Mouse (Mus musculus) NIH3T3 (cell line): ENCODE data around the gene Tmod4.
"Not testable (repeated sequence)": the region's sequence is repeated elsewhere in the genome, so short reads cannot be mapped to it uniquely, and the experiment has no call there.

Source experiments
- DNase-seq: peaks from one replicate; pipeline ENCODE4 v3.0.0-alpha.2; 2012; ENCODE audit warnings: low read depth

Tmod4 gene

DNA sequence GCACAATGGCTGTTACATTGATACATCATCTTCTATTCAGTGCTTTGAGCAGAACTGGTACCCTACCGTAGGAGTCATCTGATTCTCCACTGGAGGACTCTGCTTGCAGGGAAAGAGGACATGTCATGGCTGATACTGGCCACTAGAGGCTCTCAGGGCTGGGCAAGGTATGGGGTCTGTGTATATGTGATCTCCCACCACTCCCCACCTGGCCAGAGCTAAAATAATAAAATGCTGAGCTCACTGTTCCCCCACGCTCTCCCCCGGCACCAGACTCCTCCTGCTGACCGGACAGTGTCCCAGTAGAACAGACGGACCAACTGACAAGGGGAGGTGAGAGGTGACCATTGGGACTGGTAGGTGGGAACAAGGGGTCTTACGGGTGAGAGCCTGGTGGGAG is at the start of gene Tmod4:
Gene Tmod4, plus strand, starts transcription at position 231 of the 400 bp plus-strand sequence.
- peak; percentile 19 for DNase-seq

DNA sequence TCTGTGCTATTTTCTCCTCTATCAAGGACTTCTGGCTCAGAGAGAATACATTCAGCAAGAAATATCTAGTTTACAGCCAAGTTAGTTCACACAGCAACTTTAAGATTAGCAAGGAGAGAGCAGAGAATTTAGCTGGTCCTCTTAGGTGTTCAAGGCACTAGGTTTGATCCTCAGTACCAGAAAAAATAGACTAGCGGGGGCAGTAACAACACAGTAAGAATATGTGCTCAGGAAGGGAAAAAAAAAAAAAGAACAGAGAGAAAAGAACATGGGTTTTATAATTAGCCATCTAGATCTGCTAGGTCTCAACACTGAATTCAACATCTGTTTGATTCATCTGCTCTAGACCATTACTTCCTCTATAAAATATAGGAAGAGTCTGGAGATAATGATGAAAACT is 36.2 kb upstream of the Tmod4 start:
- no peak for DNase-seq

DNA sequence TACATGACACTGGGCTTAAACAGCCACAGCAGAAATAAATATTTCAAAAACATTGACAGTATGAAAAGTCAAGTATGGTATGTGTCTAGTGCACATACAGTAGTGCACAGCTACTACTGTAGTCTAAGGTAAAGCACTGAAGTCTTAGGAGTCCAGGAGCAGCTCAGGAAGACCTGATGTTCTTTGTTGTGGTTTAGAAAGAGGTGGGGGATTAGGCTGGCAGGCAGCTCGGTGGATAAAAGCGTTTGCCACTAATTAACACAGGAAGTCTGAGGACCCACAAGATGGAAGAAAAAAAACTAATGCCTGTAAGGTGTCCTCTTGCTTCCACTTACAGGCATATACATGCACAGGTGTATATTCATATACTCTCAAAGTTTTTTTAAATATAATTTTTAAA is 23.4 kb upstream of the Tmod4 start:
- no peak for DNase-seq

DNA sequence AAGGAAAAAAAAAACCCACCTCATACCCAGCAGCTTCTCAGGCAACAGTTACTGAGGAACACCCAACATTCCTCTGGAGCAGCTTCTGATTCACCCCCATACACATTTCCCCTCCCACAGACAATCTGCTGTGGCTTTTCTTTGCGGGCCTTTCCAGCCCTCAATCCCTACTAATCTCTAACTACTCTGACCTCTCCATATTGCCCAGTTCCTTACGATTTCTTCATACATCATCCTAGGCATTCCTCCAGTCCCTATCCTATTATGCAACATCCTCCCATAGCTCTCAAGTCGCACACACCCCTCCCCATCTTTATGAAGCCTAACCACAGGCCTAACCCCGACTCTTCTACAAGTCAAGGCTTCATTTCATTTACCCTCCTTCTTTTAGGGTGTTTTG is 19.2 kb upstream of the Tmod4 start:
- peak; percentile 58 for DNase-seq

DNA sequence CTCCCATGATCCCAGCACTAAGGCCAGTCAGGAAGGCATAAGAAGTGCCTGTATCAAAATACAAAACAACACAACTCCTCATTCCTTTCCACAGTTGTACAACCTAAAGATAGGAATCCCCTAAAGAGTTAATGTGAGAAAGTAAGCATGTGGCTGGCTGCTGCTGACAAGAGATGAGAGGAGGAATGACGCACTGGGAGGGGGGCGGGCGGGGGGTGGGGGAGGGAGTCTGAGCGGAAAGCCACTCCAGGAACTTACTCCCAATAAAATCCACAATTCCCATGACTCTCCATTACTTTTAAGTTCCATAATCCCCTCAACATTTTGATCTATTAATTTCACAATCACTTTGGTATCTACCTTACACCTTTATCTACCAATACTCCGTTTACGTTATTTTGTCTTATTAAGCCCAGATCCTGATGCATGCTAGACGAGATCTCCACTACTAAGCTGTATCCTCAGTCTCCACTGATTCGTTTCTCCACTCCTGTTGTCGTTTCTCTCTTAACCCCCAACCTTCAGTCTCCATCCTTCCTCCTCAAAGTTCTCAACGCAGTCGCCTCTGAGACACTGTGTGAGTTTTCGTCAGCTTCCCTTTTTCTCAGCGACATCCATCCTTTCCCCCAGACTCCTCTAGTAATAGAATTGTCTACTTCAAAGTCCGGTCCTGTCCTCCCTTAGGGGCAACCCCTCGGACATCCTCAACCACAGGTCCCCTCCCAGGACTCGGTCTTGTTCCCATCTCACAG is 18.5 kb upstream of the Tmod4 start:
- DNase-seq, result peak; percentile 62

DNA sequence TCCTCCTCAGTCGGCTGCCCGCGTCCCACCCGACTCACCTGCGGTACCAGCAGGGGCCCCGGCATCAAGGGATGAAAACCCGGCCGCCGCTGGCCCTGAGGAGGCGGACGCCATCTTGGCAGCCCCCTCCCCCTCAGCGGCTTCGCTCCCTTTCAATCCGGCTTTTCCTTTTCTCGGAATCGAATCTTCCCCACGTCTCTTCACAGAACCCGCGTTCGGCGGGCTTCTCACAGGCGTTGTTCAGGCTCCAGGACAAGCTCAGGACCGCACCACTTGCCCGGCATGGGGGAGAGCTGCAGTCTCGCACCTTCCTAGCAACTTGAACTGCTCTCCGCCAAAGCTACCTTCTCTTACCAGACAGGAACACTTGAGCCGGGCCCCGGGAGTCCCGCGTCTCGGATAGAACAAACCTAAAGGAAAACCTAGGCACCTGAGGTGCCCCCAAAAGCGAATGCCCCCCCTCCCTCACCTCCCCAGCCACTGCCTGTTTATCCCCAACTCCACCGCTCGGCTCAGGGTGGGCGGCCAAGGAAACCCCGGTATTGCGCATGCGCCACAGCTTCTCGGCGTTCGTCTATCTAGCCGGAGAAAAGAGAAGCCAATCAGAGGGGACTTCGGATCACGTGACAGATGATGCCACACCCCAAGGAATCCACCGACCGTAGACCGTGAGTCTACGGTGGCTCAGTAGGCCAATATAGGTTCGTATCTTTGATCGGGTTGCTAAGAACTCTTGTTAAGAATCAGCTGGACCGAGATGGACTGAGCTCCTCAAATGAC is 17.7 kb upstream of the Tmod4 start, which contains the start of gene Pip5k1a:
Gene Pip5k1a, minus strand, starts transcription at position 593 of the 780 bp plus-strand sequence.
- DNase-seq, result peak; percentile 99

DNA sequence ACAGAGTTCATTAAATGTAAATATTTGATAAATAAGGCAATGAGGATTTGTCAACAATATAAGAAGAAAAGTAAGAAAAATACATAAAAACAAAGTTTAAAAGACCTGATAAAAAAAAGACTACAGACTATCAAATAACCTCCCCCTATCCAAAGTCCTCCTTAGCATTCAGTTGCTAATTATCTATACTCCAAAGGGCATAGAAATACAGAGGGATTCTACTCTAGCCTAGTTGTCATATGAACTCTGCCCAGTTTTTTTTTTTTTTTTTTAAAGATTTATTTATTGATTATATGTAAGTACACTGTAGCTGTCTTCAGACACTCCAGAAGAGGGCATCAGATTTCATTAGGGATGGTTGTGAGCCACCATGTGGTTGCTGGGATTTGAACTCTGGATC is 17.0 kb upstream of the Tmod4 start:
- not testable (repeated sequence) for DNase-seq

DNA sequence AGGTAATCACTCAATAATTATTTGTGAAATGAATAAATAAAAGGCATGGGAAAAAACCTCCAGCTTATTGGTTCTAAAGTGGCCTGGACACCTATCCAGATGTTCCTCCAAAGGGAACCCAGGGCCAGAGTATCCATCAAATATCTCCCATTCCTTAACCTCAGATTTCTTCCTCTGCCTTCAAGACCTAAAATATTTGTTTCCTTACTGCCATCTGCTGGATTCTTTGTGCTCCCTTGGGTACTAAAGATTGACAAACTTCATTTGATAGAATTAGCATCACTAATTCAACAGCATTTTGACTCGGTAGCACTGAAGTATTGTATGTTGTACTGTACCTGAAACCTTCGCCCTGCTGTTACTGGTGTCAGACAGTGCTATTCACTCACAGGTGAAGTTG is 16.4 kb upstream of the Tmod4 start:
- peak; percentile 52 for DNase-seq

DNA sequence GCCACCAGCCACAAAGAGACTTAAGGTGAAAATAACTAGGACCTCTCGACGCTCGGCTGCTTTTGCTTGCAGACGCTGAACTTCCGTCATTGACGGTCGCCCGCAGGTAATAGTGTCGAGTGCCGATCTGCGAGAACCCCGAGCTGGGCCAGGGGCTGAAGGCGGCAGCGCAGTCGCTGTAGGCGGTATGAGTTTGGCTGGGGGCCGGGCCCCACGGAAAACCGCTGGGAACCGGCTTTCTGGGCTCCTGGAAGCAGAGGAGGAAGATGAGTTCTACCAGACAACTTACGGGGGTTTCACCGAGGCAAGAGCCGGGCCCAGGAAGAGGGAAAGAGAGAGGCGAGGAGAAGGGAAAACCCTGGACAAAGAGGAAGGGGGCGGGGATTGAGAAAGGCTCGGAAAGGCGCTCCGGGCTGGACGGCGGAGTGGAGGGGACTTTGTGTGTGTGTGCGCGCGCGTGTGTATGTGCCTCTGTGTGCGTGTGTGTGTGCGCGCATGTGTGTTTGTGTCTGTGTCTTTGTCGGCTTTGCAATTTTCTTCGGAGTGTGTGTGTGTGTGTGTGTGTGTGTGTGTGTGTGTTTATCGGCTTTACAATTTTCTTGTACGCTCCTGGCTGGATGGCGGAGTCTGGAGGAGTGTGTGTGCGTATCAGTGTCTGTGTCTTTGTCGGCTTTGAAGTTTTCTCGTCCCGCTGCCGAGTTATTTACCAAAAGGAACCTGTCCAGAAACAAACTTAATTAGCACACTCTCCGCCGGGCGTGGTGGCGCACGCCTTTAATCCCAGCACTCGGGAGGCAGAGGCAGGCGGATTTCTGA is 13.2 kb upstream of the Tmod4 start, which contains the start of gene Vps72:
Gene Vps72, plus strand, starts transcription at position 112 of the 816 bp plus-strand sequence.
- peak; percentile 93 for DNase-seq

DNA sequence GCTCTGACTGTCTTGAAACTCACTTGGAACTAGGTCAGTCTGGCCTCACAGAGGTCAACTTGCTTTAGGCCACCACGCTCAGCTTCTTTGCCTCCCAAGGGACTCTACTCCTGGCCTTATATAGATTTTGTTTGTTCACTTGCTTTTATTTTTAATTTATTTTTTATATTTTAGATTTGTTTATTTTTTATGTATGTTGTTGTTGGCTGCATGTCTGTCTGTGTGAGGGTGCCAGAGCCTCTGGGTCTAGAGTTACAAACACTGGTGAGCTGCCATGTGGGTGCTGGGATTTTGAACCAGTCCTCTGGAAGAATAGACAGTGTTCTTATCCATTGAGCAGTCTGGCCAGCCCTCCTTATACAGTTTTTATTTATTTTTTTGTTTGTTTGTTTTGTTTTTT is 11.5 kb upstream of the Tmod4 start:
- DNase-seq, result no peak

DNA sequence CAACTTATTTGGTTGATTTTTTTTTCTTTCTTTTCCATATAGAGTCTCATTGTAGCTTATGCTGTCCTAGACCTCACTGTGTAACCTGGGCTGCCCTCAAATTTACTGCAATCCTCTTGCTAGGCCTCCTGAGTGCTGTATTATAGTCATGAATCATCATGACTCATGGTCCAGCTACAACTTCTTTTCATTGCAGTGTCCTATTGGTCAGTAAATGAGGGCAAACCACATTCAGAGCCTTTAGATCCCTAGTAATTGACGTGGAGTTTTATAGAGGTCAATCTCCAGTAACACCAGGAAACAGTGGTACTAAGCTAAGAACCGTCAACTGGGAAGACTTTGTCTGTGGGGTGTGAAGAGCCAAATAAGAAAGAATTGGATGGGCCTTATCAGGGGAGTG is 6.5 kb upstream of the Tmod4 start:
- DNase-seq, result peak; percentile 80

DNA sequence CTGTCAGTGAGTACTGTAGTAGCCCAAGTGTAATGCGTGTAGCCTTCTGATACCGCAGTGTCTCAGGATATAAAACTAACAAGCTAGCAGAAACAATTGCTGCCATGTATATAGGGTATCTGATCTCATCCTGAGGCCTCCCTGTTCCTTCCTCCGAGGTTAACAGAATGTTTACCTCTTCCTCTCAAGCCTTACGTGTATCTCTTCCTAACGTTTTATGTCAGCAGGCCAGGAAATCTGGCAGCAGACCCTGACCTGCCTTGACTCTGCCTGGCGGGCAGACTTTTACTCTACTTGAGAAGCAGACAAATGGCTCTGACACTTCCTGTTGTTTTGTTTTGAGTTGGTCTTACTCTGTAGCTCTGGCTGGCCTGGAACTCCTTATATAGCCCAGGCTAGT is 2.7 kb upstream of the Tmod4 start:
- no peak for DNase-seq

DNA sequence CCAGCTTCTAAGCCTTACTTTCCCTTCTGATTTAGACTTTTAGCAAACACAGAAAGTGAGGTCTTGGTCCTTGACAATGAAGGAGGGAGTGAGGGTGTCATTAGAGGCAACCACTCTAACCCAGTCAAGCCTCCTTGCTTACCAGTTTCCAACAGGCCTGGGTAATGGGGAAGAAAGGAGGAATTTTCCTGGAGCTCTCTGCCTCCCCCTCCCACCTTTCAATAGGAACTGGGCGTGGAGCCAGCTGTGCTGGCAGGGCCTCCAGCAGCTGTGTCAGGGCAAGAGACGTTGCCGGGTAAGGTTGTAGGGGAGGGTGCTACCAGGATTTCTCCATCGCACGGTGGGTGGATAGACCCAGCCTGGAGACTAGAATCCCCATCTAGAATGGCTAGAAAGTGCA is 696 bp downstream of the Tmod4 start:
- DNase-seq, result peak; percentile 66

DNA sequence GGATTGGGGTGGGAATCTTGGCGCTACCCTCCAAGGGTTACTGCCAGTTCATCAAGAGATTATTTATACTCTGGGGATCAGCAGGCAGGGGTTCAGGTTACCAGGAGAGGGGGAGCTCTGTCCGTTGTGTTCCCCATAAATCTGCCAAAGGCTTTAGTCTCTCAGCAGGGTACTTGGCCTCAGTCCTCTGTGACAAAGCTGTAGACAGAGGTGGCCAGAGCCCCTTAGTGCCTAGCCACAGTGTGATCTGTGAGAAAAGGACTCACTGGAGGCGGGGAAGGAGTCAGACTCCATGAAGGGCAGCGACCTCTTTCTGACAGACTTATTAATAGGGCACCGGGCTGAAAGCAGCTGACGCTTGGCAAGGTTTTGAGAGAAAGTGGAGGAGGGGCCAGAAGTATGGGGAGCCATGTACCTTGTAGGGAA is 5.0 kb downstream of the Tmod4 start:
- DNase-seq, result no peak

DNA sequence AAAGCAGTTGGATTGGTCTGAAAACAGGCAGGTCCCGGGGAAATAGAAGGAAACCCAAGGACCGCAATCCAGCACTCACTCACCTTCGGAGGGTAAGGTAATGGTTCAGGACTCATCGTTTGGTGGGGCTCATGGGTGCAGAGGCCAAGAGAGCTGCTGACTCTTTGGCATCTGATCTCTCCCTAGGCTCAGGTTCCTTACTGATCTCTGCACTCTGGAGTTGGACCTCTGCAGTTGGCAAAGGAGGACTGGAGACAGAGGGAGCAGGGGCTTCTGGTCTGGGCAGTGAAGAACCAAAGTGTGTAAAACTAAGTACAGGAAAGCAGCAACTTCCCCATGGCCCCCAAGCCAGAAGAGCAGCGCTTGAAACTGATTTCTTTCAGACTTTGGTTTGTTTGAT is 5.8 kb downstream of the Tmod4 start:
- no peak for DNase-seq

DNA sequence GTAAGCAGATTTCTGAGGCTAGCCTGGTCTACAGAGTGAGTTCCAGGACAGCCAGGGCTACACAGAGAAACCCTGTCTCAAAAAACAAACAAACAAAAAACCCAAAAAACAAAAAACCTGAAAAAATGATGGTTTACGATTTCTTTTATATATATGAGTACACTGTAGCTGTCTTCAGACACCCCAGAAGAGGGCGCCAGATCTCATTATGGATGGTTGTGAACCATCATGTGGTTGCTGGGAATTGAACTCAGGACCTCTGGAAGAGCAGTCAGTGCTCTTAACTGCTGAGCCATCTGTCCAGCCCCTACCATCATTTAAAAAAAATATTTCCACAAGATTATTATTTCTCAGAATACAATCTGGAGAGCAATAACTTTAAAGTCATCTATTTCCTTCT is 8.1 kb downstream of the Tmod4 start:
- DNase-seq, result not testable (repeated sequence)

DNA sequence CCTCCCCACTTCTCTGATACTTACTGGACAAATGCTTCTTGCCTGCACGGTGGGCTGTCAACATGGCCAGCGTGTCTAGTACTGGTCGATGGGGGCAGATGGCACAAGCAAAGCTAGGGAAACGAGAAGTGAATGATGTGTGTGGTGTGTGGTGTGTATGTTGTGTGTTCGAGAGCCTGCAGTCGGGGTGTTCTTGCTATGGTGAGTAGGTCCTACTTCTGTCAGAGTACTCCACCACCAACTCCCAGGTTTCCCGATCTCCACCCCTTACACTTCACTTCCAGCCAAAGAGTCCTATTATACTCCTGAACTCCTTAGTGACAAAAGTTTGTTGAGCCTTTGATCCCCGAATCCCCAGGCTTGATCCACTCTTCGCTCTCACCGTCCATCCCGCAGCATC is 8.9 kb downstream of the Tmod4 start:
- DNase-seq, result no peak

DNA sequence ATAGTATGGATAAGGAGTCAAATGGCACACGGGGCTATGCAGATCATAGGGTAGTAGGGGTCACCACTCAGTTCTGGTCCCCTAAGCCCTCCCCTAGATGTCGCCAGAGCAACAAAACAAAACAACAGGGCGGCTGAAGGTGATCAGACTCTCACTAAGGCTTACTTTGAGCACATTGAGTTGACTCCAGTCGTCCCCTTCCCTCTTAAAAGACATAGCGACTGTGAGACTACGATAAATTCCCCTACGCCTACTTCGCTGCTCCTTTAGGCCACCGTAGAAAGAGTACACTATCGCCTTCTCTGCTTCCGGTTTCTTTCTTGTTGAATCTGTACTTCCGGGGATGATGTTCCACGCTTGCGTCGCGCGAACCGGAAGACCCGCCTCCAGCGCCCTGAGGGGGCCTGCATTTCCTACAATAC is 9.4 kb downstream of the Tmod4 start, which contains the start of the genes Scnm1 and Lysmd1:
Gene Scnm1, minus strand, starts transcription at position 332 of the 422 bp plus-strand sequence.
Gene Lysmd1, plus strand, starts transcription at position 409 of the 422 bp plus-strand sequence.
- peak; percentile 93 for DNase-seq

DNA sequence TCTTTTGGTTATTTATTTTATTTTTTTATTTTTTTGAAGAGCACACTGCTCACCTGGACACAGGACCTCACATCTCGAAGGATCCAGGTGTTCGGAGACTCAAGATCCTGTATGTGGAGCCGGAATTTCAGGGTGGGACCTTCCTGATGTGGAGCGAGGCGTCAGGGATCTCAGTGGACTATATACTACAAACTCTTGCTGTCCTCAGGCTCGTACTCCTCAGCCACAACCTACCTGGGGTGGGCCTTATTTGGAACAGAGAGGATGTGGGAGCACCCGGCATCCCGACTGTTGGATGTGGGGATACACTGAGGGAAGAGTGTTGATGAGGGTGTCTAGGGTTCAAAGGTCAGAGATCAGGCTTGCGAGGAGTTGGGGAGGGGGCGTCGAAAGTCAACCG is 9.9 kb downstream of the Tmod4 start:
- not testable (repeated sequence) for DNase-seq

DNA sequence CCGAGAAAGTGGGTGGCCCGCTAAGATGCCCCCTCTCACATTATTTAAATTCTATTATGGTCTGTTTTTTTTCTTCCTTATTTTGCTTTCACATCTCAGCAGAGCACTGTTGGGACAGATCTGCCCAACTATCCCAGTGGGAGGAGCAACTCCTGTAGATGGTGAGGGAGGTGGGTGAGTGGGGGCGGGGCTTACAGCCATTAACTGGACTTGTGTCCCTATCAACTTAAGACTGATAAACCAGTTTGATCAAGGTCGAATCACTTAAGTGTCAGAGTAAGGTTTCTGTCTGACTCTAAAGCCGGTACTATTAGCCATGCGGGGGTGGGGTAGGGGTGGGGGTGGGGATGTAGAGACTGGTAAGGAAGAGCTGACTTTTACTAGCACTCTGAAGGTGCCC is 10.7 kb downstream of the Tmod4 start:
- DNase-seq, result peak; percentile 77

DNA sequence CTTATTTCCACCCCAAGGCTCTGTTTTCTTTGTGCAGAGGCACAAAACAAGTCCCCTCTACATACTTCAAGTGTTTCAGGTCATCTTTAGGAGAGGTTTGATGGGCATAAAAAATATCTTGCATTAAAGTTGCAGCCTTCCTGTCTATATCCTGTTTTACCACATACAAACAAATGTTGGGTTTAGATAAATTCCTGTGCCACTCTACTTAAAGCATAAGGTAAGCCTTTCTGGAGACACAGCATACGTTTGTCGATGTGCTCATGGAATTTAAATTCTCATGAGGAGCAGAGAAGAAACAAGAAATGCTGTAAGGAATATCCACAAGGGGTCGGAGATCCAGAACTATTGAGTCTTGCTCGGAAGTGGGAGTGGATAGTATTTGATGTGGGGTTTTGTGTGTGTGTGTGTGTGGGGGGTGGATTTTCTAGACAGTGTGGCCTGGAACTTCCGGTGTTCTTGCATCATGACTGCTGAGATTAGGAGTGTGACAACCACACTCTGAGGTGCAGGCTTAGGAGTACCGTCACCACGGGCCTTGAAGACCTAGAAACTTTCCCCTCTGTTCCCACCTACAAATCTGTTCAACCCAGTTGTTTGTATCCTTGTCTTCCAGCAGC is 11.3 kb downstream of the Tmod4 start:
- no peak for DNase-seq

DNA sequence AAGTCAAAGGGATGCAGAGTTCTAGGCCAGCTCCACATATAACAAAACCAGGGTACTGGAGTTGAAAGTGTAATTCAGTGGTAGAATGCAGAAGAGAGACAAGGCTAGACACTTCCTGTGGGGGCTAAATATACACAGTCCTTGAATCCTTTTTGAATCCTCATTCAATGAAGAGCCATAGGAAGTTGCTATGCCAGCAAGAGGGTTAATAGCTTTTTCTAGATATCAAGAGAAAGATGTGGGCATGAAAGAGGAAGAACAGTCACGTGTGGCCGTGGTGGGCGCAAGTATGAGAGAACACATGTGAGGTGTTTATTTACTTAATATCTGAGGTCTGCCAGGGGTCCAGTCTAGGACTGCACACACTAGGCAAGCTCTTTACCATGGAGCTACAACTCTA is 12.1 kb downstream of the Tmod4 start:
- DNase-seq, result no peak
